Mouse (Mus musculus) embryonic facial prominence, embryonic 13.5 days (tissue): Measurements from ENCODE around the gene Rtf1. TPM values are rescaled to one million over a fixed set of nuclear protein-coding genes. Genes with fewer than 3 reads are reported as not detected.

ENCODE experiments used
- ATAC-seq: fragments of 200-750 bp; cut with Nextera tagmentation; 2 replicates; pipeline ENCODE4 v1.8.0; 2017; ENCODE audit warnings: low read depth; ENCODE audit not compliant: insufficient number of reproducible peaks, insufficient read depth, low FRiP score, low TSS enrichment
- H3K27ac ChIP-seq: fragments of 300-500 bp; sonication (generic); 2 replicates; pipeline ENCODE4 v1.5.1; 2015; ENCODE audit warnings: moderate library complexity, mild to moderate bottlenecking, inconsistent platforms
- H3K27me3 ChIP-seq: fragments of 300-500 bp; sonication (generic); 2 replicates; pipeline ENCODE4 v1.6.1; 2015; ENCODE audit warnings: mild to moderate bottlenecking, inconsistent platforms
- H3K36me3 ChIP-seq: fragments of 300-500 bp; sonication (generic); 2 replicates; pipeline ENCODE4 v1.6.1; 2015; ENCODE audit warnings: mild to moderate bottlenecking, inconsistent platforms
- H3K4me1 ChIP-seq: fragments of 300-500 bp; sonication (generic); 2 replicates; pipeline ENCODE4 v1.6.1; 2015; ENCODE audit warnings: inconsistent platforms
- H3K4me2 ChIP-seq: fragments of 300-500 bp; sonication (generic); 2 replicates; pipeline ENCODE4 v1.6.1; 2015; ENCODE audit warnings: moderate library complexity, mild to moderate bottlenecking, inconsistent platforms
- H3K4me3 ChIP-seq: fragments of 300-500 bp; sonication (generic); 2 replicates; pipeline ENCODE4 v1.5.1; 2015; ENCODE audit warnings: mild to moderate bottlenecking, inconsistent platforms
- H3K9ac ChIP-seq: fragments of 300-500 bp; sonication (generic); 2 replicates; pipeline ENCODE4 v1.6.1; 2015; ENCODE audit warnings: mild to moderate bottlenecking, inconsistent platforms
- H3K9me3 ChIP-seq: fragments of 300-500 bp; sonication (generic); 2 replicates; pipeline ENCODE4 v1.6.1; 2016; ENCODE audit warnings: inconsistent platforms
- WGBS: fragments of 180-500 bp; shearing (Covaris S2); methylation state at CpG from one replicate; pipeline ENCODE4 v1.1.7; 2015; ENCODE audit warnings: mixed read lengths; 5-methylcytosine and 5-hydroxymethylcytosine counted together
- polyA plus RNA-seq: library from polyadenylated mRNA; unstranded; fragments of >200 nt; fragmentation: Nextera tagmentation; extraction: Ambion mirVana; gene quantifications from 2 replicates; pipeline ENCODE4 v1.2.1, GENCODE M21; 2015

Rtf1 gene
- polyA plus RNA-seq, 1 experiment from 2014 or later: 69.0 TPM

DNA sequence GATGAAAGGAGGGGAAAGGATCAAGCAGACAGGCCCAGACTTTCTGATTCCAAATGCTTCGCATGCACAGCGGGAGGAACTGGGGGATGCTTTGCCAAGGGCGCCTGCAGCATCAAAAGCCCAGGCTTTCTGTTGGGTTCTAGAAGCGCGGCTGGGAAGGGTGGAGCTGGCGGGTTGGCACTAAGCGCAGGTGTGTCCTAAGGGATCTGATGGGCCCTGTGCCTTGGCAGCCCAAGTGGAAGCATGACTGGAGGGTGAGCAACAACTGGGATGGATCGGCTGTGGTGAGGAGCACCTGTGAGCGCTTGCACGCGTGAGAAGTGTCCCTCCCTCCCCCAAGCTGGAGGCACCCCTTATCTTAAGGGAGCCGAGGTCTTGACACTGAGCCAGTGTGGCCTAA is 62.3 kb downstream of the Rtf1 start:
- H3K27me3 ChIP-seq: peaks cover 30% of the 10 kb centered on the region
- H3K9ac ChIP-seq: no peak overlapping the region
- peaks cover 36% of the 10 kb centered on the region for H3K36me3 ChIP-seq
- no peak overlapping the region for H3K27ac ChIP-seq
- H3K9me3 ChIP-seq: no peaks in the 10 kb centered on the region
- H3K4me2 ChIP-seq: no peak overlapping the region
- peaks cover 14% of the 10 kb centered on the region for H3K4me1 ChIP-seq
- WGBS: 19% methylated on average over 12 of the region's 12 CpGs
- no peak for ATAC-seq
- H3K4me3 ChIP-seq: no peak overlapping the region

- no peak overlapping the region for H3K4me2 ChIP-seq
- ATAC-seq: no peak
- peaks cover 41% of the 10 kb centered on the region for H3K4me1 ChIP-seq
- H3K9ac ChIP-seq: no peak overlapping the region
- no peak overlapping the region for H3K27ac ChIP-seq
- H3K4me3 ChIP-seq: no peak overlapping the region
- H3K36me3 ChIP-seq: peaks cover 6% of the 10 kb centered on the region
- peaks cover 64% of the 10 kb centered on the region for H3K27me3 ChIP-seq
- H3K9me3 ChIP-seq: no peaks in the 10 kb centered on the region
- WGBS: 7% methylated on average over 2 of the region's 2 CpGs
These were observed 65.7 kb downstream of the Rtf1 start for GRCm38 (mm10) chr2:119740567-119740966.

GRCm38 (mm10) chr2:119741581-119742411 is 66.9 kb downstream of the Rtf1 start, which contains the start of gene Itpka:
Gene Itpka (plus strand): TSS chr2:119742337.
- peak; percentile 70 for ATAC-seq
- Histone ChIP-seq H3K4me3 (peak within 1 kb of the TSS; percentile 68), H3K4me1 (peaks cover 41% of the 10 kb centered on the region), H3K27ac (peak within 1 kb of the TSS; percentile 19; the same call in 1 of the 2 replicates), H3K36me3 (no peaks in the 10 kb centered on the region), H3K9me3 (no peaks in the 10 kb centered on the region), H3K4me2 (peak within 1 kb of the TSS; percentile 100), H3K9ac (peak within 1 kb of the TSS; percentile 69), H3K27me3 (peaks cover 70% of the 10 kb centered on the region)
- under 1% methylated on average over 39 of the region's 53 CpGs for WGBS

- Histone ChIP-seq H3K4me3 (peak overlapping the region; percentile 68), H3K27ac (no peak overlapping the region), H3K27me3 (peaks cover 70% of the 10 kb centered on the region), H3K4me2 (peak overlapping the region; percentile 100), H3K9ac (peak overlapping the region; percentile 69), H3K36me3 (no peaks in the 10 kb centered on the region), H3K4me1 (peaks cover 37% of the 10 kb centered on the region), H3K9me3 (no peaks in the 10 kb centered on the region)
- ATAC-seq: no peak
- WGBS: under 1% methylated on average over 63 of the region's 70 CpGs
These were observed 67.8 kb downstream of the Rtf1 start for GRCm38 (mm10) chr2:119742461-119743175.

DNA sequence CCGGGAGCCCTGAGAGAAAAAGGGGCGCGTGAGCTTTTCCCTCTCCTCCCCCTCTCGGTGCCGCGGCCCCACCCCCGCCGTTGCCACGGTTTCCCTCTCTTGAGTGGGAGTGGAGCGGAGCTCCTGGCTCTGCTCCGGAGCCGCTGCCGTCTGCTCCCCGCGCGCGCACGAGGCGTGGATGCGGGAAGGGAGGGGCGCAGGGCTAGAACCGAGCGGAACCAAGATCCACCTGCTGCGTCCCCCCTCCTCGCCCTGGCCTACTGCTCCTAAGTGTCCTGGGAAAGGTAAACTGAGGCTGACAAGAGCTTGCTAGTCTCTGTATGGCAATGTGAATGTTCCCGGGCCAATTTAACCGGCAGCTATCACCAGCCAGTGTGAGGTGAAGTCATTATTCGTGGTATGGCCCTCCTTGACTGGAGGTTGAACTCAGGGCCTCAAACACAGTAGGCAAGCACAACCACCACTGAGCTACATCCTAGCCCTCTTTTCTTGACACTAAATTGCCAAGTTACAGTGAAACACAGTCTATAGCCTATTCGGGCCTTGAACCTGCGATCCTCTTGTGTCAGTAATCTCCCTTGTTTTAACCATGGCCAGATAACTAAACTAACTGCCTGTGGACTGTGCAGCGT is 68.4 kb downstream of the Rtf1 start:
- peaks cover 70% of the 10 kb centered on the region for H3K27me3 ChIP-seq
- no peaks in the 10 kb centered on the region for H3K9me3 ChIP-seq
- H3K9ac ChIP-seq: peak overlapping the region; percentile 69; the same call in 1 of the 2 replicates
- H3K4me2 ChIP-seq: peak overlapping the region; percentile 100
- no peaks in the 10 kb centered on the region for H3K36me3 ChIP-seq
- ATAC-seq: no peak
- no peak overlapping the region for H3K27ac ChIP-seq
- 7% methylated on average over 29 of the region's 31 CpGs for WGBS
- peaks cover 37% of the 10 kb centered on the region for H3K4me1 ChIP-seq
- peak overlapping the region; percentile 68 for H3K4me3 ChIP-seq

GRCm38 (mm10) chr2:119743808-119744162 is 68.9 kb downstream of the Rtf1 start:
- peak overlapping the region; percentile 68 for H3K4me3 ChIP-seq
- WGBS: 4% methylated on average over 22 of the region's 22 CpGs
- no peak for ATAC-seq

DNA sequence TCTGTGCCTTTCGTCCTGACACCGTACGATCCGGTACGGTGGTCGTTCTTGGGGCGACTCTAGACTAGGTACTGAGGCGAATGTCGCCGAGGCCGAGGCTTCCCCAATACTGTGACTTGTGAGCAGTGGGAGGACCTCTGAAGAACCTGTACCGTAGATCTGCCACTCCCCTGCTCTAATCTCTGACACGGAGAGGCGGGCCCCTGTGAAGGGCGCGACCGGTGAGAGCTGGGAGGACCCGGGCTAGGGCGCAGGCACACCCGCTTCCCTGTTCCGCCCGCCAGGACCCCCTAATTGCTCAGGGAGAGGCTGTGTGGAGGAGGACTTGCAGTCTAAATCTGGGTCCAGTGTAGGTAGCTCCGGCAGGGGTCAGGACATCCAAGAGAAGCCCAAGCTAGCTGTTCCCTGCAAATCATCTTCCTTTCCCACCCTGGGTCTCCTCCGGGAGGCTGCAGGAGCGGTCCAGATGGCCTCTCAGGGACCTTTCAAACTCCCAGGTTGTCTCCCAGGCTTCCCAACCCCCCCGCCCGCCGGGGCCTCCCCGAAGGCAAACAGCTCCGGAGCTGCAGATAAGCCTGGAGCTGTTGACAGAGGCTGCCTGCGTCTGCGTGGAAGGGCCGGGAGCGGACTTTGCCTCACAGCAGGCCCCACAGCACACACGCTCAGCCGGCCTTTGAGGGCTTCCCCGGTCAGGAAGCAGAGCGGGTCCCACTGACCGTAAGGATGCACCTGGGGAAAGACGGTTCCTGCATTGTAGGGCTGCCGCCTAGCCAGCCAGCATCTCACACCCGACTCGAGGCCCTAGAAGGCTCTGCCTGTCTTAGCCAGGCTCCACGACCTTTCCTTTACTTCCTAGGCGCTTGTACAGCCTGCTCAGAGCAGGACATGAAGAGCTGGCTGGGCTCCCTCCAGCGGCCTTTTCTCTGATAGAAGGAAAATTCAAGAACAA is 69.6 kb downstream of the Rtf1 start:
- H3K4me2 ChIP-seq: peak overlapping the region; percentile 48
- WGBS: 5% methylated on average over 46 of the region's 46 CpGs
- no peak overlapping the region for H3K27ac ChIP-seq
- H3K9me3 ChIP-seq: no peaks in the 10 kb centered on the region
- H3K9ac ChIP-seq: no peak overlapping the region
- H3K4me1 ChIP-seq: peaks cover 37% of the 10 kb centered on the region
- H3K4me3 ChIP-seq: peak overlapping the region; percentile 68
- no peaks in the 10 kb centered on the region for H3K36me3 ChIP-seq
- ATAC-seq: no peak
- peaks cover 79% of the 10 kb centered on the region for H3K27me3 ChIP-seq

More at GRCm38 (mm10) chr2:119743808-119744162, 68.9 kb downstream of the Rtf1 start:
- H3K27me3 ChIP-seq: peaks cover 72% of the 10 kb centered on the region
- H3K9ac ChIP-seq: no peak overlapping the region
- no peak overlapping the region for H3K27ac ChIP-seq
- H3K36me3 ChIP-seq: no peaks in the 10 kb centered on the region
- peaks cover 37% of the 10 kb centered on the region for H3K4me1 ChIP-seq
- peak overlapping the region; percentile 48 for H3K4me2 ChIP-seq
- H3K9me3 ChIP-seq: no peaks in the 10 kb centered on the region

- H3K4me1 ChIP-seq: peaks cover 37% of the 10 kb centered on the region
- no peak overlapping the region for H3K27ac ChIP-seq
- H3K9me3 ChIP-seq: no peaks in the 10 kb centered on the region
- no peaks in the 10 kb centered on the region for H3K36me3 ChIP-seq
- H3K9ac ChIP-seq: no peak overlapping the region
- peaks cover 84% of the 10 kb centered on the region for H3K27me3 ChIP-seq
- no peak overlapping the region for H3K4me2 ChIP-seq
- H3K4me3 ChIP-seq: no peak overlapping the region
- ATAC-seq: no peak
- WGBS: 10% methylated on average over 1 of the region's 1 CpGs
These were observed 70.4 kb downstream of the Rtf1 start for GRCm38 (mm10) chr2:119745281-119745680.

GRCm38 (mm10) chr2:119747554-119747953 is 72.7 kb downstream of the Rtf1 start:
- H3K27me3 ChIP-seq: peaks cover 96% of the 10 kb centered on the region
- no peaks in the 10 kb centered on the region for H3K36me3 ChIP-seq
- 79% methylated on average over 7 of the region's 7 CpGs for WGBS
- no peak overlapping the region for H3K27ac ChIP-seq
- no peak overlapping the region for H3K9ac ChIP-seq
- H3K4me3 ChIP-seq: no peak overlapping the region
- H3K9me3 ChIP-seq: no peaks in the 10 kb centered on the region
- ATAC-seq: no peak
- peaks cover 25% of the 10 kb centered on the region for H3K4me1 ChIP-seq
- no peak overlapping the region for H3K4me2 ChIP-seq

DNA sequence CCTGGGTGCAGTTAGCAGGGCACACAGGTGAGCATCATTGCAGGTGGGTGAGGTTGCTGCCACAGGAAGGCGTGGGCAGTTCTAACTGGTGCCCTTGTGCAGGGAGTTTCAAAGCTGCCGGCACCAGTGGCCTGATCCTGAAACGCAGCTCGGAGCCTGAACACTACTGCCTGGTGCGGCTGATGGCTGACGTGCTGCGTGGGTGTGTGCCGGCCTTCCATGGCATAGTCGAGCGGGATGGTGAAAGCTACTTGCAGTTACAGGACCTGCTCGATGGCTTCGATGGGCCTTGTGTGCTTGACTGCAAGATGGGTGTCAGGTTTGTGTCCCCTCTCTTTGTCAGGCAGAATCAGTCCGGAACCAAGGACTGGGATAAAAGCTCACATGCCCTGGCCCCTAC is 74.4 kb downstream of the Rtf1 start:
- H3K27me3 ChIP-seq: peaks cover 96% of the 10 kb centered on the region
- no peak overlapping the region for H3K27ac ChIP-seq
- H3K4me1 ChIP-seq: peaks cover 8% of the 10 kb centered on the region
- ATAC-seq: no peak
- H3K36me3 ChIP-seq: no peaks in the 10 kb centered on the region
- 83% methylated on average over 13 of the region's 13 CpGs for WGBS
- no peak overlapping the region for H3K9ac ChIP-seq
- H3K4me3 ChIP-seq: no peak overlapping the region
- no peaks in the 10 kb centered on the region for H3K9me3 ChIP-seq
- H3K4me2 ChIP-seq: no peak overlapping the region
